Mouse (Mus musculus) kidney, embryonic 15.5 days (tissue): ENCODE measurements at regions not wholly inside any gene's neighbourhood (a gene's known extent, or its start where the extent isn't known, plus 50 kb on each side); places are given as distances from the start of the nearest gene placed in this dataset.

Source experiments
- ATAC-seq: fragments of 200-750 bp; cut with Nextera tagmentation; replicated peaks from 2 replicates; pipeline ENCODE4 v1.8.0; 2017; ENCODE audit warnings: moderate TSS enrichment; ENCODE audit not compliant: low FRiP score
- H3K27ac ChIP-seq: fragments of 300-500 bp; sonication (generic); 2 replicates; pipeline ENCODE4 v1.5.1; 2015; ENCODE audit warnings: mild to moderate bottlenecking, inconsistent platforms
- H3K27me3 ChIP-seq: fragments of 300-500 bp; sonication (generic); 2 replicates; pipeline ENCODE4 v1.6.1; 2015; ENCODE audit warnings: inconsistent platforms
- H3K36me3 ChIP-seq: fragments of 300-500 bp; sonication (generic); 2 replicates; pipeline ENCODE4 v1.6.1; 2015; ENCODE audit warnings: inconsistent platforms
- H3K4me1 ChIP-seq: fragments of 300-500 bp; sonication (generic); 2 replicates; pipeline ENCODE4 v1.6.1; 2015; ENCODE audit warnings: inconsistent platforms
- H3K4me2 ChIP-seq: fragments of 300-500 bp; sonication (generic); 2 replicates; pipeline ENCODE4 v1.6.1; 2015; ENCODE audit warnings: moderate library complexity, mild to moderate bottlenecking, inconsistent platforms
- H3K4me3 ChIP-seq: fragments of 300-500 bp; sonication (generic); replicated peaks from 2 replicates; pipeline ENCODE4 v1.5.1; 2015; ENCODE audit warnings: mild to moderate bottlenecking, inconsistent platforms
- H3K9ac ChIP-seq: fragments of 300-500 bp; sonication (generic); 2 replicates; pipeline ENCODE4 v1.6.1; 2015; ENCODE audit warnings: mild to moderate bottlenecking, inconsistent platforms
- H3K9me3 ChIP-seq: fragments of 300-500 bp; sonication (generic); replicated peaks from 2 replicates; pipeline ENCODE4 v1.6.1; 2016; ENCODE audit warnings: inconsistent platforms
- WGBS: fragments of 180-500 bp; shearing (Covaris S2); methylation state at CpG from one replicate; pipeline ENCODE4 v1.1.7; 2015; ENCODE audit warnings: mixed read lengths; 5-methylcytosine and 5-hydroxymethylcytosine counted together

GRCm38 (mm10) chr8:103288561-103288974 lies 503.1 kb upstream of the Cdh11 start:
- no peaks in the 10 kb centered on the region for H3K27me3 ChIP-seq
- H3K4me2 ChIP-seq: no peak overlapping the region
- no peak overlapping the region for H3K9ac ChIP-seq
- no peak overlapping the region for H3K27ac ChIP-seq
- H3K4me1 ChIP-seq: 0 out of 2 replicates have a peak, but pooled peaks cover 4% of the 10 kb centered on the region
- no peak for ATAC-seq
- no peaks in the 10 kb centered on the region for H3K9me3 ChIP-seq
- no peak overlapping the region for H3K4me3 ChIP-seq
- 85% methylated on average over 12 of the region's 12 CpGs for WGBS
- no peaks in the 10 kb centered on the region for H3K36me3 ChIP-seq

GRCm38 (mm10) chr8:103292896-103293295 lies 507.5 kb upstream of the Cdh11 start:
- no peaks in the 10 kb centered on the region for H3K27me3 ChIP-seq
- no peak overlapping the region for H3K27ac ChIP-seq
- no peaks in the 10 kb centered on the region for H3K9me3 ChIP-seq
- H3K4me2 ChIP-seq: no peak overlapping the region
- 55% methylated on average over 2 of the region's 2 CpGs for WGBS
- no peak for ATAC-seq
- no peak overlapping the region for H3K9ac ChIP-seq
- H3K4me1 ChIP-seq: 0 out of 2 replicates have a peak, but pooled peaks cover 4% of the 10 kb centered on the region
- H3K4me3 ChIP-seq: no peak overlapping the region
- H3K36me3 ChIP-seq: no peaks in the 10 kb centered on the region

DNA sequence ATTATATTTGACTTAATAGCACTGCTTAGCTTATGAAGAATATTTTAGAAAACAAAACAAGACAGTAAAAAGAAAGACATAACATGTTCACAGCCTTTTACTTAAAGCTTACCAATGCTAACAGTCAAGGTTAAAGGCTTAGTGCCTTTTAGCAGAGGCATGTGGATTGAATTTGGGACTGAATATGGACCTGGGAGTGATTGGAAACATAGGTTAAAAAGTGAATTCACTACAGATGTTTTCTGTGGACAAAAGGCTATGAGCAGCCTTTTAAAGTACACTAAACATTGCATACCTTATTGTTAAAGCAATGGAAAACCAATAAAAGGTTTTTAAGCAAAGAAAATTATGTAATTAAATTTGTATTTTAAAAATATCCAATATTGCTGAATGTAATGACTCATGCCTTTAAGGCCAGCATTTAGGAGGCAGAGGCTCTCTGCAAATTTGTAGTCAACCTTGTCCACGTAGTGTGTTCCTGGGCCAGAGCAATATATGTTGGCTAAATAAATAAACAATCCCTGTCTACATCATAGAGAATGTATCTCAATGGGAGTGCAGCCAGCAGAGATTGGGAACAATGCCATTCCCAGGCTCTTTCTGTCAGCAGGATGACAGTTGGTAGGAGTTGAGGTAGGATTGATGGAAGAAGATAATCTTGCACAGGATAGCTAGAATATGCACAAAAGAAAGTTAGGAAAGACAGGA lies 521.2 kb upstream of the Cdh11 start:
- Histone ChIP-seq H3K27me3 (no peaks in the 10 kb centered on the region), H3K4me2 (no peak overlapping the region), H3K9ac (no peak overlapping the region), H3K36me3 (no peaks in the 10 kb centered on the region), H3K27ac (no peak overlapping the region), H3K9me3 (no peaks in the 10 kb centered on the region), H3K4me1 (no peaks in the 10 kb centered on the region), H3K4me3 (no peak overlapping the region)
- no peak for ATAC-seq
- 48% methylated on average over 1 of the region's 1 CpGs for WGBS

DNA sequence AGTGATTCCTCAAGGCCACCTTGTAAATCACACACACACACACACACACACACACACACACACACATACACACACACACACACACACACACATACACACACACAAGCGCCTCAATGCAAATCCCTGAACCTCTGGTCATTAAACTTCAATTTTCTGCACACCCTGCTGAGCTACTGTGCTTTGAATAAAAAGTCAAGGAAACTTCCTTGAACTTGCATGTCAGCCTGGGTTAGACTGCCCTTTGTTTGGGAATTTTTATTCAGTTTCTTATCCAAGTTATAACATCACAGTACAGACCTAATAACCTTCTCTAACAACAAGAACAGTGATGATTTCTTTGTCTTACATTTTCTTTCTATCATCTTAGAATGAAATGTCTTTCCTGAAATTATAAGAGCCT lies 528.1 kb upstream of the Cdh11 start:
- Histone ChIP-seq H3K36me3 (no peaks in the 10 kb centered on the region), H3K4me3 (no peak overlapping the region), H3K27ac (no peak overlapping the region), H3K4me2 (no peak overlapping the region), H3K27me3 (no peaks in the 10 kb centered on the region), H3K4me1 (peaks cover 6% of the 10 kb centered on the region), H3K9ac (no peak overlapping the region), H3K9me3 (no peaks in the 10 kb centered on the region)
- WGBS: 83% methylated on average over 1 of the region's 1 CpGs
- no peak for ATAC-seq

DNA sequence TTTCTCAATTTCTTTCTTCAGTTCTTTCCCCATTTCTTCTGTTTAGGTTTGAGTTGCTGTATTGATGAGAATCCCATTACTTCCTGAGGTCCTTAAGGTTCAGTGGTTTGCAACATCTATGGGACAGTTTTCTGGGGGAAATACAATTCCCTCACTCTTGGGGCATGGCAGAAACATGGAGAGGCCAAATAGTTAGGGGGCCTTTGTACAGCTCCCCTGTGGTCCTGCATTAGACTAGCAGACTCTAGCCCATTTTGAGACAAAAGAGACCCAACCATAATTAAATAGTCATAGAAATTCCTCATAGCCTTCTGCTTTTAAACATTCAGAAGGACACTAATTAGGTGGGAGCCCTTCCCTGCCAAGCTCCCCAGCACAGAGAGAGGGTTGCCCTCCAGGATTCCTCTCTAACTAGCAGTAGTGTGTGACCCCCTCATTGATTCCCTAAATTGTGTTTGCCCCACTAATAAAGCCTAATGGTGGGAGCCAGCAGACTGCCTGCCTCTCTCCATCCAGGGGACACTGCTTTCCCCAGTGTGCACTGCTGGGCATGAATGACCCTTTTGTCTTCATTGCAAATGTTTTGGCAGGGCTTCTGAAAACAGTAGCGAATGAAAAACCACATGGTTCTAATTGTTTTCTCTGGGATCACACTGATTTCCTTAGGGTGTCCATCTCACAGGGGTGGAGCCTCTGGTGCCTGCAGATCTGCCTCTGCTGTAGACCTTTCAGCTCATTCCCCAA lies 529.0 kb upstream of the Cdh11 start:
- WGBS: 33% methylated on average over 1 of the region's 1 CpGs
- no peak overlapping the region for H3K4me2 ChIP-seq
- H3K4me1 ChIP-seq: peaks cover 6% of the 10 kb centered on the region
- H3K9me3 ChIP-seq: no peaks in the 10 kb centered on the region
- no peaks in the 10 kb centered on the region for H3K36me3 ChIP-seq
- no peak overlapping the region for H3K4me3 ChIP-seq
- no peak overlapping the region for H3K27ac ChIP-seq
- ATAC-seq: no peak
- H3K9ac ChIP-seq: no peak overlapping the region
- H3K27me3 ChIP-seq: no peaks in the 10 kb centered on the region

GRCm38 (mm10) chr8:103315742-103316141 lies 530.3 kb upstream of the Cdh11 start:
- no peak for ATAC-seq
- Histone ChIP-seq H3K9ac (no peak overlapping the region), H3K4me2 (no peak overlapping the region), H3K4me3 (no peak overlapping the region), H3K36me3 (no peaks in the 10 kb centered on the region), H3K27ac (no peak overlapping the region), H3K27me3 (no peaks in the 10 kb centered on the region), H3K9me3 (no peaks in the 10 kb centered on the region), H3K4me1 (peaks cover 6% of the 10 kb centered on the region)
- 91% methylated on average over 1 of the region's 1 CpGs for WGBS

GRCm38 (mm10) chr8:103316691-103317091 lies 531.2 kb upstream of the Cdh11 start:
- peak; percentile 25; the same call in 1 of the 2 replicates for ATAC-seq
- Histone ChIP-seq H3K4me2 (no peak overlapping the region), H3K9ac (no peak overlapping the region), H3K27me3 (no peaks in the 10 kb centered on the region), H3K4me3 (no peak overlapping the region), H3K9me3 (no peaks in the 10 kb centered on the region), H3K27ac (0 out of 2 replicates have a peak overlapping the region, but pooled peaks have one; percentile 13), H3K4me1 (peaks cover 6% of the 10 kb centered on the region), H3K36me3 (no peaks in the 10 kb centered on the region)
- 36% methylated on average over 5 of the region's 5 CpGs for WGBS

DNA sequence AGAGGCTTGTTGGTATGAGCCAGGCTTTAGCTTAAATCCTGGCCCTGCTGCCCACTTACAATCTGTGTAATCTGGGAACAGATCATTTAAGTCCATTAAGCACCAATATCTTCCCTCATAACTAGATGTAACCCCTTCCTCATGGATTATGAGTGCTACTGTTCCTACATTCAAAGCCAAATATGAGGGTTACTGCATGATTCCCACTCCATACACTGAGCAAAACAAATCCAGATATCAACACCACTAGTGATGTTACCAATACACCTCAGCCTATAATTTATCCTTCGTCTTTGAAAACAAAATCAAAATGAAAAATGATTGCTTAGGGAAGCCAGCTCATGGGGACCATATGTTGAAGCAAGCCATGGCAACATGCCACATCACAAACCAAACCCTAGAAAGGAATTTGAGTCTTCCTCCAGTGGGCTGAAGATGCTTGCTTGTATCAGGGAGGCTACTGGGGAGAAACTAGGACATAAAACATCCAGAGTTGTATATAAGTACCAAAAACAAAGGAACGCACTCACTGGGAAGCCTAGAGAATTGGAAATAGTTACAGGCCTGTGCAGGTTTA lies 531.8 kb upstream of the Cdh11 start:
- H3K36me3 ChIP-seq: no peaks in the 10 kb centered on the region
- no peak for ATAC-seq
- no peak overlapping the region for H3K9ac ChIP-seq
- H3K27me3 ChIP-seq: no peaks in the 10 kb centered on the region
- no peak overlapping the region for H3K4me2 ChIP-seq
- H3K4me1 ChIP-seq: peaks cover 6% of the 10 kb centered on the region
- WGBS: 72% methylated on average over 2 of the region's 2 CpGs
- H3K9me3 ChIP-seq: no peaks in the 10 kb centered on the region
- no peak overlapping the region for H3K4me3 ChIP-seq
- 0 out of 2 replicates have a peak overlapping the region, but pooled peaks have one; percentile 13 for H3K27ac ChIP-seq

DNA sequence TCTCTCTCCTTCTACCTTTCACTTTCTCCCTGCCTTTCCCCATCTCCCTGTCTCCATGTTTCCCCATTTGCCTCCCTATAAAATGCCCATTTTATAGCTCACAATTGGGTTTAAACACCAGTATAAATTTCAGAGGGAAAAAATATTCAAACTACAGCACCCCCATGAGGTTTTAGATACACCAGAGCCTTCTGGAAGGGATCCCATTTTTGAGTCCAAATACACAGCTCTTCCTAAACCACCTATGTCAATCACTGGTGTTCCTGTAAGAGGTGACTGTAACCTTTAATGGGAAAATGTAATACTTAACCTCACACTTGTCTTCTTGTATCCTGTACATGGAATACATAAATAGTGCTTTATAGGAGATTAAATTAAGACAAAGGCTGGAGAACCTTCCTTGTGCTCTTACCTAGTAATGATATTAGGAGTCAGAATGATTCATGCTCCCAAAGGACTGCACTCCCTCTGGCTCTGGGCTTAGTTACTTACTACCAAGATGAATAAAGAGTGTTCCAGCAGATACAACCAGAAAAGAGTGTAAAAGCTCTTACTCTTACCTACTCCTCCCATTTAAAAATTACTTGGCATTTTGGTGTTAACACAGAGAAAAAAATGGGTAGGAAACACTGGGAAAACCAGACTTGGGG lies 538.7 kb upstream of the Cdh11 start:
- H3K9ac ChIP-seq: no peak overlapping the region
- H3K36me3 ChIP-seq: no peaks in the 10 kb centered on the region
- H3K27ac ChIP-seq: no peak overlapping the region
- no peaks in the 10 kb centered on the region for H3K4me1 ChIP-seq
- no peak overlapping the region for H3K4me2 ChIP-seq
- no peaks in the 10 kb centered on the region for H3K27me3 ChIP-seq
- no peak for ATAC-seq
- H3K4me3 ChIP-seq: no peak overlapping the region
- no peaks in the 10 kb centered on the region for H3K9me3 ChIP-seq

GRCm38 (mm10) chr8:103331415-103331814 lies 546.0 kb upstream of the Cdh11 start:
- no peaks in the 10 kb centered on the region for H3K27me3 ChIP-seq
- no peaks in the 10 kb centered on the region for H3K4me1 ChIP-seq
- ATAC-seq: no peak
- H3K27ac ChIP-seq: no peak overlapping the region
- 73% methylated on average over 2 of the region's 2 CpGs for WGBS
- no peaks in the 10 kb centered on the region for H3K36me3 ChIP-seq
- H3K4me3 ChIP-seq: no peak overlapping the region
- no peaks in the 10 kb centered on the region for H3K9me3 ChIP-seq
- H3K9ac ChIP-seq: no peak overlapping the region
- H3K4me2 ChIP-seq: no peak overlapping the region

DNA sequence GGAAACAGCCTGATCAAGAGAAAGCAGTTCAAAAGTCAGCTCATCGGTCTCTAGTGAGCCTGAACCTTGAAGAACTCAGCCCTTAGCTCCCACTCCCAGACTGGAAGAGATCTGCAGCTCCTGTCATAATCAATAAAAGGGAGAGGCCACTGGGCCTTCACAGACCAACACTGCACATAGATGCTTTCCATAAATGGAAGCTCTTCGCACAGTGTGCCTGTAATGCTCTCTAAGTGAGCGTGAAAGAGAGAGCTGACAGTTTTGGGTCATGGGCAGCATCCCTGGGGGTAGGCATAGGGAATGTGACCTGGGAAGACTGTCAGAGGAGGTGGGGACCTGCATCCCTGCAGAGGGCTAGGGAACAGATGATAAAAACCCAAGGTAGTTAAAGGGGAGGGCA lies 551.9 kb upstream of the Cdh11 start:
- Histone ChIP-seq H3K27ac (no peak overlapping the region), H3K9ac (no peak overlapping the region), H3K4me3 (no peak overlapping the region), H3K9me3 (no peaks in the 10 kb centered on the region), H3K4me2 (no peak overlapping the region), H3K27me3 (no peaks in the 10 kb centered on the region), H3K36me3 (no peaks in the 10 kb centered on the region), H3K4me1 (no peaks in the 10 kb centered on the region)
- no peak for ATAC-seq
- WGBS: 89% methylated on average over 3 of the region's 3 CpGs

DNA sequence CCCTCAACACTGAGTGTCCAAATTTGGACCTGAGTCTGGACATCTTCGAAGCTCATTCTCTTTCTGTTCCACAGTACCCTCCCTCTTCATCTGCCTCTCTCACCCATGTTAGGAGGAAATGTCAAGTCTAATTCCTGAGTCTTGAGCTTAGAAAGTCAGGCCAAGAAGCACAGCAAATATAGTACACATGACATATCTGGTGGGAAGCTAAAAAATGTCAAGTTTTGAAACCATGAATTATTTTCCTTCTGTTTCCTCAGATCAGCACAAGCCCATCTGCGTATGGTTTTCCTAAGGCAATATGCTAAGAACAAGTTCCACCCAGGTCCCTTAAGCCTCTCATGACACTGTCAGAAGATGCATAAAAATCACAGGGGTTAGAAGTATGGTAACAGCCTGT lies 553.6 kb upstream of the Cdh11 start:
- H3K4me3 ChIP-seq: no peak overlapping the region
- no peak for ATAC-seq
- no peaks in the 10 kb centered on the region for H3K9me3 ChIP-seq
- WGBS: 80% methylated on average over 2 of the region's 2 CpGs
- H3K36me3 ChIP-seq: no peaks in the 10 kb centered on the region
- H3K9ac ChIP-seq: no peak overlapping the region
- no peak overlapping the region for H3K27ac ChIP-seq
- no peaks in the 10 kb centered on the region for H3K27me3 ChIP-seq
- H3K4me1 ChIP-seq: no peaks in the 10 kb centered on the region
- no peak overlapping the region for H3K4me2 ChIP-seq
